Mouse (Mus musculus): ENCODE results near the gene Myo3b.

Gene Myo3b

DNA sequence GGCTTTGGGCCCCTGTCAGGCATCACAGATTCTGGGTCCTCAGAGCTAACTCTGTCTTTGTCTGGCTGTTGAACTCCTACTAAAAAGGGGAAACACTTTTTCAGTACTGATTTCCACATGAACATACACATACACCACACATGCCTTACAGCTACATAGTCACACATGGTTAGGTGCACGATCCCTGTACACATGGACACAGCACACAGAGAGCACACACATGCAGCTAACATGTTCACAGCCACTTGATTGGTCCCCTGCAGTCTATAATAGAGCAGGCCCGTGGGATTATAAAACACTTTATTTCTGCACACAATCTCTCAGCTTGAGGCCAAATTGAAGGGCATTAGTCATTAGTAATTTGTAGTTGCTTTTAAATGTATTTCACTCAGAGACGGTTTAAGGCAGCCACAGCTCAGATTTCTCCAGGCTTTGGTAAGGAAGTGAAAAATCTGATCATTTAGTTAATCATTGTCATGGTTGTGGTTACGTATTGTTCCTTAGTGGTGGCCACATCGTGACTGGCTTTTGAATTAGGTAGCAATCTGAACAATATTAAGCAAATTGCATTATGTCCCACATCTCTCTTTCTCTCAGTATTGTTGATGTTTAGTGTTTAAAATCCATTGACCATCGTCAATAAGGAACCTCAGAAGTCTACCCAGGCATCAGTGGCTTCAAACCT lies 27.6 kb downstream of the Myo3b start:
- no peak for DNase-seq

- no peak for DNase-seq
Observed at GRCm38 (mm10) chr2:70069861-70070260, 30.9 kb downstream of the Myo3b start.

DNA sequence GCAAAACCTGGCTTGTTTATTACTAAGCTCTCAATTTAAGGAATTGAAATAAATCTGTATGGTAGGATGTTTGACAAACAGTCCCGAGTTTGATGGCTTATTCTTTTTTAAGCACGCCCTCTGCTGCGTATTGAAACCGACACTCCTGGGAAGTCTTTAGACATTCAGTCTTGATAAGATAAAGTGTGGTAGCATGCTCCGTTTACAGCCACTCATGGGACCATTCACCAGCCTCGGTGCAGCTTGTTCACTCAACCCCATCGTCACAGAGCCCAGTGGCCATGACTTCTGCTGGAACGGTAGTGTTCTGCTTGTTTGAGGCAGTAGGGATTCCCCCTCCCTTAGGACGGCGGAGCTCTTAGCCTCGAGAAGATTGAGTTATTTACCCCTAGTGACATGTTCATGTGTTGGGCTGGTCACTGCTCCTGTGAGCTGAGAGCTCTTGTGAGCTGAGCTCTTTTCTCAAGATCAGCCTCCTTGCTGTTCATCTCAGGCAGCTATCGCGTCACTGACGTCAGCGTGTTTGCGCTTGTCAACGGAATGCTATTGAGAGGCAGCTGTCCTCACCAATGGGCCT lies 44.6 kb downstream of the Myo3b start:
- no peak for DNase-seq

DNA sequence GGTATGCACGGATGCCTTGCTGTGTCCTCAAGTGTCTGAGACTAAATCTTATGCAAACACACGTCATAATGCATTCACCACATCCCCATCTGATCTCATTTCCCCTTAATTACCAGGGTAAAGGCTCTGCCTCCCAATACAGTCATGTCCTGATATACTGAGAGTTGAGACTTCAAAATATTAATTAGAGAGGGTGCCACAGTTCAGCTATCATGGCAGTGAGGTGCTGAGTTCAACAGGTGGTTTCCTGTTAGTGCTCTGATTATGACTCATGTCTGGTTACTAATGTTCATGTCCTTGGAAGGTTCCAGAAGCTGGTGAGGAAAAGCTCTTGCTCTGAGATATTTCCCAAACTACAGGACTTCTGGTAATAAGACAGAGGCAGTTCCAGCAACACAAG lies 52.3 kb downstream of the Myo3b start:
- DNase-seq, result no peak

DNA sequence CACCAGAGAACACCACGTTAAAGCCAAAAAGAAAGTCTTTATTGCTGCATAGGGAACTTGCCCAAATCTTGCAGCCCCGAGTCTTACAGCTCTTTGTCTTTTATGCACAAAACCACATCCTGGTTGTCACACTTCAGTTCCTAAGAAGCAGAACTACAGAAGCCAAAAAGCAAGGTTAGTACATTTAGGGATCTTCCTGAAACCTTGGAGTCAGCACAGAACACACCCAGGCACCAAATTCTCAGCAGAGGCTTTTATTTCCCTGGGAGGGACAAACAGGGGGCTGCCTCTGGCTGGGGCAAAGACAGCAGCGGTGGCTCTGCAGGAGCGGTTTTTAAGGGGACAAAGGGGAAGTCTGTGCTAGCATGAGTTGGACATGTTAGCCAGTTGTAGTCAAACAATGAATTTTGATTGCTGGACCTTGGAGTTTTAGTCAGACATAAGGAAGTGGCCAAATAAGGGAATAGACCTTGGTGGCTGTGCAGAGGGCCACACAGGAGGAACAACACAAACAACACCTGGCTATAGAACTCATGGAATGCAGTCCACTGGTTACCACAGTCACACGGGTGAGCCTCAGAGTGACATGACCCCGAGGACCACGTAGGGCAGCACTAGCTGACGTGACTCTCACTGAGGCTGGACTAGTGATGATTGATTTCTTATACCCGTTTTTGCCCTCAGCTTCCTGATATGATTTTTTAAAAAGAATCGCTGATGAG lies 53.0 kb downstream of the Myo3b start:
- no peak for DNase-seq

DNA sequence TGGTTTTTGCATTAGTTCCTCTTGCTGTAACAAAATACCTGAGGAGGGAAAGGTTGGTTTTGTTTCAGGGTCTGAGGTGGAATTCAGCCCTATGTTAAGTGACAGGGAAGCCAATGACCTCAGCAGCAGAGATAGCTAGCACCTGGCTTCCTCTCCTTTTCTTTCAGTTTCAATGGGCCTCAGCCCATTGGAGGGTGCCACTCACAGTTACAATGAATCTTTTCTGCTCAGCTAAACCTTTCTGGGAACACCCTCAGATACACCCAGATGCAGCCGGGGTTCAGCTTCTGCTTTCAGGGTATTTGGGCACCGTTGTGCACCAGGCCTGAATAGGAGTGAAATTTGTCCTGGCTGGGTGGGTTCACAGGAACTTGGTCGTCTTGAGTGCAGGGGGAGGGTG lies 53.7 kb downstream of the Myo3b start:
- DNase-seq, result no peak

- DNase-seq, result no peak
Observed at GRCm38 (mm10) chr2:70094446-70094845, 55.5 kb downstream of the Myo3b start.

GRCm38 (mm10) chr2:70097229-70098095 lies 58.5 kb downstream of the Myo3b start:
- peak; percentile 66 for DNase-seq

DNA sequence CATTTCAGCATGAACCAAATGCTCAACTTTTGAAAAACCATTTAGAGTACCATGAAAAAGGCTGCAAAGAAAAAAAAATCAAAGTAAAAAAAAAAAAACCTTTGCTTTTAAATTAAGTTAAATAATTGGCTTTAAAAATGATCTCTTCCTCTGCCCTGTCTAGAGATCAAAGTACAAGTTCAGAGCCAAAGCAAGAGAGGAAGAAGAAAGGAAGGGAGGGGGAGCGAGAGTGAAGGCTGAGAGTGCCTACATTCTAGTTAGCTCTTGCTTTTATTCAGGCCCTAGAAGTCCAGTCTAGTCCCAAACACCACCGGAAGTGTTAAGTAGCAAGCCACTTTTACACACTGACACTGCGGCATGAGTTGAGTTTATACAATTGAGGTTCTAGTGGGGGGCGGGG lies 60.5 kb downstream of the Myo3b start:
- DNase-seq, result no peak

DNA sequence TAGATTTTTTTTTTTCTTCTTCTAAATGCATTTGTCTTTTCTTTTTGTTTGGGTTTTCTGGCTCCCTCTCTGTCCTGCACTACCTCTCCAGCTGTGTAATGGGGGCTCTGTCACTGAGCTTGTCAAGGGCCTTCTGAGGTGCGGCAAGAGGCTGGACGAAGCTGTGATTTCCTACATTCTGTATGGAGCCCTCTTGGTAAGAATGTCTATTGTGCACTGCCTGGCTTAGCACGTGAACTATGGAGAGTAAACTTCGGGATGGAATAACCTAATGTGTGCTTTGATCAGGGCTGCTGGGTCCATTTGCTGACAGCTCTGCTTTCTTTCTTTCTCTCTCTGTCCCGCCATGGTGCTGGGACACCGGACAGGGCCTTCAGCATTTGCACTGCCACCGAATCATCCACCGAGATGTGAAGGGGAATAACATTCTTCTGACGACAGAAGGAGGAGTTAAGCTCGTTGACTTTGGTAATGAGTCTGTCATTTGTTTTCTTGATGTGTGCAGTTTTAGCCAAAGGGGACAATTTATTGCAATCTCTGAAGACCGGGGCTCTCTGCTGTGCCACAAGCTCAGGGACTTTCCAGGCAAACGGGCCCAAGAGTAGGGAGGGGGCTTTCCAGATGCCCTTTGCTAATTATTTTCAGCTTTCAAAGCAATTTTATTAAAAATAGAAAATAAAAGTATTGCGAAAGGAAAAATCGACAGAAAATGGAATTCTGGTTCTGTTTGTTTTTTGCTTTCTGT lies 66.5 kb downstream of the Myo3b start:
- no peak for DNase-seq

- DNase-seq, result peak; percentile 48
Observed at GRCm38 (mm10) chr2:70109010-70109409, 70.1 kb downstream of the Myo3b start.

DNA sequence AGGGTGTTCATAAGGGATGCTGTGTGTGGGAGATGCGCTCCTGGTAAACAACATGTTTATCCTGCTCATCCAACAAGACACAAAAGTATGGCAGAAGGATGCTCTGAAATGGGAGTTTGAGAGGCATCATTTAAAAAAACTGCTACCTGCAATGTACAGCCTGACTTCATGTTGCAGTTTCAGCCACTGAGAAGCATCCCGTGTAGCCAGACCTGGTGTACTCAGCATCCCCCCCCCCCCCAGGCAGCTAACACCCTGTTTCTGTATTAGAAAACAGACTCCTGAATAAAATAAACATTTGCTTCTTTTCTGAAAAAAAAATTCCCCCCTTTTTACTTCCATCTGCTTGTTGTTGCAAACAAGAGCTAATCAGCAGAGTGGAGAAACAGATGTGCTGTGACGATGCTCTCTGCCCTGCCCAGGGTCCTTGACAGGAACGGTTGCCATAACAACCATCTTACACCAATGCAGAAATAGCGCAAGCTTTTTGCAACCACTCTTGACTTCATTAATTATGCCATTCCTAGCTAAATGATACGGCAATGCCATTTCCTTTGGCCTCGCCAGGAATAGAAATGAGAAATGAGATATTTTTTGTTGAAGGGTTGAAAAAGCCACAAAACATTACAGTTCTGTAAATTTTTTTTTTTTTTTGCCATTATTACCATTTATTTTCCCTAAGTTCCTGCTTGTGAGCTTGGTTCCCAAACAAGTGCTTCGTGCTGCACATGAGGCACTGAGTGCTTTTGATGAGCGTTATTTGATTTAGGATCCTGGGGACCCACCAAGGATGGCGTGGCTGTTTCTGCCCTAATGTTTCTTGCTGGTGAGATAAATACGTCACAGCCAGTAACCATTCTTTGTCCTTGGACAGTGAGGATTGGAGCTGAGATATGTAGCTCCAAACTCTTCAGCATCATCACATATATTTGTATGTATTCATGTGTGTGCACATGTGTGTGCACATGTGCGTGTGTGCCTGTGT lies 75.2 kb downstream of the Myo3b start:
- no peak for DNase-seq

DNA sequence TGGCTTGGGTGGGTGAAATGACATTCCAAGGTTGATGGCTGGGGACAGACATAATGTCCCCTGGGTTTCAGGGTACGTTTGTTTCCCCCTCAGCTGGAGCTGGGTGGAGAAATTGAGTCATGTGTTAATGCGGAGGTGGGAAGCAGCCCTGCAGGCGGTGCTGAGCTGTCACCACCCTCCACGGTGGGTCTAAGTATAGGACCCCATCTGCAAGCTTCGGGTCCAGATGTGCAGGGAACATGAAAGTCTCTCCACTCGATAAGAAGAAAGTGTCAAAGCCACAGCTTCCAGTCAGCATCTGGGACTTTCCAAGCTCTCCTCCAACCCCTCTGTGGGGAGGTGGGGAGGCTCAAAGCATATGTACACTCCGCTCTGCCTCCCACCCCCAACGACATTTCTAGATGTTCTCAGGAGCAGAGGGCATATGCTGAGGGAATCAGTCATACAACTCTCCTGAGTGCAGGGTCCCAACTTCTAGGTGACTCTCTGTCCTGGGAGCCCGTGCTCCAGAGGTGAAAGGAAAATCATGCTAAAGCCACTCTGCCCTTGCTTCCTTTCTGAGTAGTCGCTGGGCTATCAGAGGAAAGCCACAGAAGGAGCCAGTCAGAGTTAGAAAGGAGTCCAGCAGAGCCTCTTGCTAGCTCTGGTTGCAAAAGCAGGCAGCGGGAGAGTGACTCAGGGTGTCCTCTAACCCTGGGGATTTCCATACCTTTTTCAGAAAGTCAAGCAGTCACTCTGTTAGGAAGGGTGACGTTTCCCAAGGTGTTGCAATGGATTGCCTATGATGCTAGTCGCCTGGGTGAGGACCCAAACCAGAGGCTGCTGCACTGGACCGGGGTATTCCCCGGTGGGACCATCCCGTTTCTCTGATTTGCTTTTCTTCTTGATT lies 79.7 kb downstream of the Myo3b start:
- no peak for DNase-seq

DNA sequence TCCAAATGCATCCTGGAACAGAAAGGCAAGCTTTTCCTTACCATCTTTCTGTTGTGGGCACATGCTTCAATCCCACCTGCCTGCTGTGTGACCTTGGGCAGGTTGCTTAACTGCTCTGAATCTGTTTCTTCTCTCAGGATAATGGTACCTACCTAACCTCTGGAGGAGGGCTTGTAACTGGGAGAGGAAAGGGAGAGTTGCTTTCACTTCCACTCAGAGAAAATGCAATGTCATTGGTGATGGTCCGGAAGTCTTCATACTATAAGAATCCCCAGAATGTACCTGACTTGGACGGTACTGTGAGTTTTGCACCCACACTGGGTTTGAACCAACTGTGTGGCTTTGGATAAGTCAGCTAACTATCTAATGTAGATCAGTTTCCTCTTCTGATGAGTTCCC lies 80.3 kb downstream of the Myo3b start:
- no peak for DNase-seq

GRCm38 (mm10) chr2:70126330-70126729 lies 87.4 kb downstream of the Myo3b start:
- DNase-seq, result no peak

DNA sequence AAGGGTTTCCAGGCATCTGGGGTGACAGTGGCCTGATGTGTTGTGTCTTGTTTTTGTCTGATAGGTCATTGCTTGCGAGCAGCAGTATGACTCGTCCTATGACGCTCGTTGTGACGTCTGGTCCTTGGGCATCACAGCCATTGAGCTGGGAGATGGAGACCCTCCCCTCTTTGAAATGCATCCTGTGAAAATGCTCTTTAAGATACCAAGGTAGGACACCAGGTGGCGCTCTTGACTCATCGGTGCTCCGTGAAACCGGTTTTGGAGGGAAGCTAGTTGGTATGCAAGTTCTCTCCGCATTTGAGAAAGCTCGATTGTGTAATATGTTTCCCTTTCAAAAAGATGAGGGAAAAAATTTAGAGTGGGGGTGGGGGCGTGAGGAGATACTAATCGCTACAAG lies 87.9 kb downstream of the Myo3b start:
- DNase-seq, result peak; percentile 85

GRCm38 (mm10) chr2:70127351-70128148 lies 88.6 kb downstream of the Myo3b start:
- DNase-seq, result peak; percentile 48

DNA sequence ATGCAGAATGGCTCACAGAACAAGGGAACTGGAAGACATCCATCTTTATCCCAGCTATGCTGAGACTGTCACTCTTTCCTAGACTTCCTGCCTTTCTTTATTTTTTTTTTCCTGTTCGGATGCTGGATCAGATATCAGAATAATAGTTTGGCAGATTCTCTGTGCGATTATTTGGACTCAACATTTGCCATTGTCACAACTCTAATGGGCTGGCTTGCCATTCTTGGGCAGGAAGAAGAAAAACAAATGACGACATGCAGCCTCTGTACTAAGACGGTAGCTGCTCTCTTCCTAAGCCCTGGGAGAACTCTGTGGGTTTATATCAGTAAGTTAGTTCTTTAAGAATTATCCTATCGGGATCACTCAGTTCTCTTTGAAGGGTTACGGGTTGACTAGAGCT lies 89.7 kb downstream of the Myo3b start:
- no peak for DNase-seq

GRCm38 (mm10) chr2:70129566-70129965 lies 90.6 kb downstream of the Myo3b start:
- no peak for DNase-seq
